Mouse (Mus musculus) brain, embryonic 14.5 days (tissue): ENCODE results near the gene Tmprss11b.
"Not testable (repeated sequence)": the region's sequence is repeated elsewhere in the genome, so short reads cannot be mapped to it uniquely, and the experiment has no call there.

Experiments used
- CTCF ChIP-seq: fragments of 200-500 bp; IDR thresholded peaks from 2 replicates; pipeline ENCODE4 v1.5.1; 2012; ENCODE audit warnings: inconsistent platforms, mild to moderate bottlenecking, moderate library complexity, borderline replicate concordance; ENCODE audit not compliant: insufficient read depth, insufficient read length; ENCODE audit errors: extremely low read depth
- POLR2A ChIP-seq: fragments of 200-500 bp; IDR thresholded peaks from 2 replicates; pipeline ENCODE4 v1.6.1; 2012; ENCODE audit warnings: mild to moderate bottlenecking, inconsistent platforms, borderline replicate concordance; ENCODE audit not compliant: poor library complexity, insufficient read depth, insufficient read length, severe bottlenecking; ENCODE audit errors: extremely low read depth

DNA sequence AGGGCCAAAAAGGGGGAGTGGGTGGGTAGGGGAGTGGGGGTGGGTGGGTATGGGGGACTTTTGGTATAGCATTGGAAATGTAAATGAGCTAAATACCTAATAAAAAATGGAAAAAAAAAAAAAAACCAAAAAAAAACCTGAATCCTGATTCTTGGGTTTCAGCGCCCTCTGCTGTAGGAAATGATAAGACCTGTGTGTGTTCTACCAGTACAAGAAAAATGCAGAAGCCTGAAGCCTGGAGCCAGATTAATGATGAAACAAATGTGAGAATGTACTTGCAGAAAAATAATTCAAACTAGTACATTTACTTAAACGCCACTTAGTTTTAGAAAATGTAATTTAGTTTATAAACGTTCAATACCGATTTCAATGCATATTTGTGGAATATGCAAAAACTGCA lies 27.0 kb downstream of the Tmprss11b start:
- TF ChIP-seq CTCF, result peak; percentile 38; the same call in 1 of the 2 replicates
- TF ChIP-seq POLR2A, result not testable (repeated sequence)
